Mouse (Mus musculus) stomach, postnatal 0 days (tissue): ENCODE measurements at regions not wholly inside any gene's neighbourhood (a gene's known extent, or its start where the extent isn't known, plus 50 kb on each side); places are given as distances from the start of the nearest gene placed in this dataset.

Experiments used
- CTCF ChIP-seq: IDR thresholded peaks from 2 replicates; pipeline ENCODE4 v1.5.1; 2016; ENCODE audit warnings: antibody characterized with exemption, low read depth, mild to moderate bottlenecking, moderate library complexity
- EP300 ChIP-seq: optimal IDR thresholded peaks from 2 replicates; pipeline ENCODE3; 2016; ENCODE audit warnings: antibody characterized with exemption

DNA sequence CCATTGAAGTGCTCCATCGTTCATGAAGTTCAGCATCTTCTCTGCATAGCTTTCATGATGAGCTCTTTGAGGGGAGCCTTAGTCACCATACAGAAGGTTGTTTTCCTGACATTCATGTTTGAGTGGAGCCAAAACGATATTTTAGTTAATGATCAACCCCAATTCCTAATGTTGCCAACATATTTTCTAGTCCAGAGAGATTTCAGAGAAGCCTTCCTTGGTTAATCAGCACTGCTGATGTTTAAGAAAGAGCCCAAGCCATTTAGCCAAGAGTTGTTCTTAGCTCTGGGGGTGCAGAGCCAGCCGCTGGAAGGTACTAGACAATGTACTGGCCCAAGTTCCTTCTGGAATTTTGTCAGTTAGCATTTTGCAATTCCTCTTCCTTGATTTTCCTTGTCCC lies 153.8 kb downstream of the Slc30a10 start:
- TF ChIP-seq EP300: no peak
- TF ChIP-seq CTCF: no peak
